Mouse (Mus musculus) liver, adult (tissue): Measurements from ENCODE around the gene Lrig1.

ENCODE experiments used
- GATA4 ChIP-seq: IDR thresholded peaks from 2 replicates; pipeline ENCODE4 v1.6.1; 2014; ENCODE audit warnings: mild to moderate bottlenecking, low read length; ENCODE audit not compliant: insufficient replicate concordance

The Lrig1 gene

GRCm38 (mm10) chr6:94686048-94686447 lies 13.9 kb downstream of the Lrig1 start:
- no peak for TF ChIP-seq GATA4

- TF ChIP-seq GATA4: no peak
These were observed 14.3 kb downstream of the Lrig1 start for GRCm38 (mm10) chr6:94685611-94686010.

GRCm38 (mm10) chr6:94684844-94685557 lies 15.0 kb downstream of the Lrig1 start:
- peak; percentile 76; the same call in 1 of the 2 replicates for TF ChIP-seq GATA4

- TF ChIP-seq GATA4: no peak
These were observed 16.3 kb downstream of the Lrig1 start for GRCm38 (mm10) chr6:94683701-94684100.

- no peak for TF ChIP-seq GATA4
These were observed 17.7 kb downstream of the Lrig1 start for GRCm38 (mm10) chr6:94682270-94682618.

- TF ChIP-seq GATA4: no peak
These were observed 18.3 kb downstream of the Lrig1 start for GRCm38 (mm10) chr6:94681446-94682269.

- TF ChIP-seq GATA4: no peak
These were observed 19.1 kb downstream of the Lrig1 start for GRCm38 (mm10) chr6:94680760-94681445.

GRCm38 (mm10) chr6:94679249-94679648 lies 20.7 kb downstream of the Lrig1 start:
- TF ChIP-seq GATA4: no peak

- no peak for TF ChIP-seq GATA4
These were observed 21.4 kb downstream of the Lrig1 start for GRCm38 (mm10) chr6:94678377-94679164.

- no peak for TF ChIP-seq GATA4
These were observed 22.5 kb downstream of the Lrig1 start for GRCm38 (mm10) chr6:94677448-94677847.

GRCm38 (mm10) chr6:94676840-94677239 lies 23.1 kb downstream of the Lrig1 start:
- TF ChIP-seq GATA4: no peak

- no peak for TF ChIP-seq GATA4
These were observed 23.7 kb downstream of the Lrig1 start for GRCm38 (mm10) chr6:94676300-94676699.

GRCm38 (mm10) chr6:94672426-94672825 lies 27.5 kb downstream of the Lrig1 start:
- no peak for TF ChIP-seq GATA4

- no peak for TF ChIP-seq GATA4
These were observed 30.6 kb downstream of the Lrig1 start for GRCm38 (mm10) chr6:94669370-94669769.
